Mouse (Mus musculus) neural tube, embryonic 14.5 days (tissue): ENCODE results near the gene Fam71b. TPM values are rescaled to one million over a fixed set of nuclear protein-coding genes. Genes with fewer than 3 reads are reported as not detected.

ENCODE experiments used
- ATAC-seq: fragments of 200-750 bp; cut with Nextera tagmentation; 2 replicates; pipeline ENCODE4 v1.8.0; 2017; ENCODE audit warnings: low read depth, mild to moderate bottlenecking, moderate TSS enrichment, moderate library complexity
- H3K27ac ChIP-seq: fragments of 300-500 bp; sonication (generic); 2 replicates; pipeline ENCODE4 v1.5.1; 2014; ENCODE audit warnings: low read depth, mild to moderate bottlenecking, control low read depth, low read length, moderate library complexity, mixed read lengths
- H3K27me3 ChIP-seq: fragments of 300-500 bp; sonication (generic); 2 replicates; pipeline ENCODE4 v1.6.1; 2014; ENCODE audit warnings: low read length; ENCODE audit not compliant: control insufficient read depth, insufficient read depth
- H3K36me3 ChIP-seq: fragments of 300-500 bp; sonication (generic); 2 replicates; pipeline ENCODE4 v1.6.1; 2014; ENCODE audit warnings: low read length, mixed read lengths; ENCODE audit not compliant: control insufficient read depth, insufficient read depth
- H3K4me1 ChIP-seq: fragments of 300-500 bp; sonication (generic); 2 replicates; pipeline ENCODE4 v1.6.1; 2014; ENCODE audit warnings: low read length; ENCODE audit not compliant: control insufficient read depth, insufficient read depth
- H3K4me2 ChIP-seq: fragments of 300-500 bp; sonication (generic); 2 replicates; pipeline ENCODE4 v1.6.1; 2014; ENCODE audit warnings: mild to moderate bottlenecking, low read depth, low read length, control low read depth
- H3K4me3 ChIP-seq: fragments of 300-500 bp; sonication (generic); 2 replicates; pipeline ENCODE4 v1.5.1; 2014; ENCODE audit warnings: low read depth, low read length, control low read depth, mixed read lengths
- H3K9ac ChIP-seq: fragments of 300-500 bp; sonication (generic); replicated peaks from 2 replicates; pipeline ENCODE4 v1.6.1; 2014; ENCODE audit warnings: low read depth, mild to moderate bottlenecking, control low read depth, low read length, mixed read lengths
- H3K9me3 ChIP-seq: fragments of 300-500 bp; sonication (generic); 2 replicates; pipeline ENCODE4 v1.6.1; 2016; ENCODE audit warnings: low read length; ENCODE audit not compliant: control insufficient read depth
- WGBS: fragments of 180-500 bp; shearing (Covaris S2); extraction: QIAGEN DNeasy Blood & Tissue Kit; methylation state at CpG from one replicate; pipeline ENCODE4 v1.1.7; 2014; 5-methylcytosine and 5-hydroxymethylcytosine counted together
- polyA plus RNA-seq: library from polyadenylated mRNA; unstranded; fragments of >200 nt; fragmentation: Nextera tagmentation; extraction: Ambion mirVana; gene quantifications from 2 replicates; pipeline ENCODE4 v1.2.1, GENCODE M21; 2014

Fam71b gene
- polyA plus RNA-seq, 1 experiment from 2014 or later: not detected

GRCm38 (mm10) chr11:46377819-46378782 is 18.3 kb upstream of the Fam71b start:
- no peak for ATAC-seq
- no peaks in the 10 kb centered on the region for H3K4me1 ChIP-seq
- H3K4me2 ChIP-seq: no peak overlapping the region
- no peak overlapping the region for H3K27ac ChIP-seq
- 95% methylated on average over 8 of the region's 8 CpGs for WGBS
- no peaks in the 10 kb centered on the region for H3K9me3 ChIP-seq
- H3K4me3 ChIP-seq: no peak overlapping the region
- no peaks in the 10 kb centered on the region for H3K36me3 ChIP-seq
- H3K27me3 ChIP-seq: no peaks in the 10 kb centered on the region
- H3K9ac ChIP-seq: no peak overlapping the region

- no peak overlapping the region for H3K9ac ChIP-seq
- no peak overlapping the region for H3K4me3 ChIP-seq
- no peaks in the 10 kb centered on the region for H3K4me1 ChIP-seq
- no peak for ATAC-seq
- H3K9me3 ChIP-seq: no peaks in the 10 kb centered on the region
- H3K36me3 ChIP-seq: no peaks in the 10 kb centered on the region
- no peak overlapping the region for H3K4me2 ChIP-seq
- H3K27ac ChIP-seq: no peak overlapping the region
- 88% methylated on average over 7 of the region's 7 CpGs for WGBS
- no peaks in the 10 kb centered on the region for H3K27me3 ChIP-seq
Measured at GRCm38 (mm10) chr11:46380097-46380675, 16.2 kb upstream of the Fam71b start.

- H3K27ac ChIP-seq: no peak overlapping the region
Measured at GRCm38 (mm10) chr11:46382466-46382865, 13.9 kb upstream of the Fam71b start.

GRCm38 (mm10) chr11:46384925-46385324 is 11.4 kb upstream of the Fam71b start:
- Histone ChIP-seq H3K4me2 (no peak overlapping the region), H3K36me3 (no peaks in the 10 kb centered on the region), H3K4me1 (no peaks in the 10 kb centered on the region), H3K9me3 (no peaks in the 10 kb centered on the region), H3K27me3 (no peaks in the 10 kb centered on the region), H3K9ac (no peak overlapping the region), H3K4me3 (no peak overlapping the region), H3K27ac (no peak overlapping the region)
- ATAC-seq: no peak
- WGBS: 56% methylated on average over 2 of the region's 2 CpGs

More at GRCm38 (mm10) chr11:46382466-46382865, 13.9 kb upstream of the Fam71b start:
- H3K4me2 ChIP-seq: no peak overlapping the region
- H3K9me3 ChIP-seq: no peaks in the 10 kb centered on the region
- H3K27me3 ChIP-seq: no peaks in the 10 kb centered on the region
- no peak for ATAC-seq
- H3K36me3 ChIP-seq: no peaks in the 10 kb centered on the region
- no peak overlapping the region for H3K4me3 ChIP-seq
- 85% methylated on average over 4 of the region's 4 CpGs for WGBS
- H3K9ac ChIP-seq: no peak overlapping the region
- no peaks in the 10 kb centered on the region for H3K4me1 ChIP-seq

- Histone ChIP-seq H3K9ac (no peak overlapping the region), H3K27me3 (no peaks in the 10 kb centered on the region), H3K4me3 (no peak overlapping the region), H3K4me2 (no peak overlapping the region), H3K27ac (no peak overlapping the region), H3K4me1 (no peaks in the 10 kb centered on the region), H3K36me3 (no peaks in the 10 kb centered on the region), H3K9me3 (no peaks in the 10 kb centered on the region)
- WGBS: 87% methylated on average over 8 of the region's 8 CpGs
- ATAC-seq: no peak
Measured at GRCm38 (mm10) chr11:46386556-46386955, 9.8 kb upstream of the Fam71b start.

GRCm38 (mm10) chr11:46387061-46387460 is 9.3 kb upstream of the Fam71b start:
- H3K4me1 ChIP-seq: no peaks in the 10 kb centered on the region
- H3K36me3 ChIP-seq: no peaks in the 10 kb centered on the region
- H3K9ac ChIP-seq: no peak overlapping the region
- WGBS: 93% methylated on average over 8 of the region's 8 CpGs
- no peak overlapping the region for H3K4me2 ChIP-seq
- no peak overlapping the region for H3K4me3 ChIP-seq
- no peak for ATAC-seq
- H3K27me3 ChIP-seq: no peaks in the 10 kb centered on the region
- no peaks in the 10 kb centered on the region for H3K9me3 ChIP-seq
- H3K27ac ChIP-seq: no peak overlapping the region

GRCm38 (mm10) chr11:46388438-46388837 is 7.9 kb upstream of the Fam71b start:
- Histone ChIP-seq H3K27me3 (no peaks in the 10 kb centered on the region), H3K4me2 (no peak overlapping the region)

GRCm38 (mm10) chr11:46389336-46390117 is 6.8 kb upstream of the Fam71b start, which contains the start of gene Itk:
Gene Itk (minus strand): TSS chr11:46389515.
- 90% methylated on average over 13 of the region's 13 CpGs for WGBS
- no peak for ATAC-seq

More at GRCm38 (mm10) chr11:46388438-46388837, 7.9 kb upstream of the Fam71b start:
- H3K4me1 ChIP-seq: no peaks in the 10 kb centered on the region
- no peaks in the 10 kb centered on the region for H3K36me3 ChIP-seq
- no peak for ATAC-seq
- H3K27ac ChIP-seq: no peak overlapping the region
- H3K9me3 ChIP-seq: no peaks in the 10 kb centered on the region
- H3K9ac ChIP-seq: no peak overlapping the region
- WGBS: 68% methylated on average over 6 of the region's 6 CpGs
- H3K4me3 ChIP-seq: no peak overlapping the region

More at GRCm38 (mm10) chr11:46389336-46390117, 6.8 kb upstream of the Fam71b start, which contains the start of gene Itk:
- Histone ChIP-seq H3K9ac (no peak within 1 kb of the TSS), H3K9me3 (no peaks in the 10 kb centered on the region), H3K4me3 (no peak within 1 kb of the TSS), H3K27me3 (no peaks in the 10 kb centered on the region), H3K36me3 (no peaks in the 10 kb centered on the region), H3K4me2 (no peak within 1 kb of the TSS), H3K27ac (no peak within 1 kb of the TSS), H3K4me1 (no peaks in the 10 kb centered on the region)
